Mouse (Mus musculus) liver, embryonic 11.5 days (tissue): ENCODE results near the gene Rsph3b. TPM values are rescaled to one million over a fixed set of nuclear protein-coding genes. Genes with fewer than 3 reads are reported as not detected.
A peak's percentile ranks its signal among the peaks of the same experiment; 100 is the strongest.
"Not testable (repeated sequence)": the region's sequence is repeated elsewhere in the genome, so short reads cannot be mapped to it uniquely, and the experiment has no call there.

ENCODE experiments used
- ATAC-seq: fragments of 200-750 bp; cut with Nextera tagmentation; replicated peaks from 2 replicates; pipeline ENCODE4 v1.8.0; 2017; ENCODE audit warnings: moderate number of reproducible peaks, mild to moderate bottlenecking, moderate TSS enrichment, moderate library complexity; ENCODE audit not compliant: low FRiP score
- DNase-seq: peaks from one replicate; pipeline ENCODE4 v3.0.0-alpha.2; 2017; ENCODE audit warnings: low spot score
- H3K27ac ChIP-seq: fragments of 300-500 bp; sonication (generic); 2 replicates; pipeline ENCODE4 v1.5.1; 2014; ENCODE audit warnings: mild to moderate bottlenecking, low read depth, low read length, control low read depth
- H3K27me3 ChIP-seq: fragments of 300-500 bp; sonication (generic); replicated peaks from 2 replicates; pipeline ENCODE4 v1.6.1; 2014; ENCODE audit warnings: low read length, mixed read lengths; ENCODE audit not compliant: control insufficient read depth, insufficient read depth
- H3K36me3 ChIP-seq: fragments of 300-500 bp; sonication (generic); 2 replicates; pipeline ENCODE4 v1.6.1; 2014; ENCODE audit warnings: mild to moderate bottlenecking, low read length, moderate library complexity, mixed read lengths; ENCODE audit not compliant: control insufficient read depth, insufficient read depth
- H3K4me1 ChIP-seq: fragments of 300-500 bp; sonication (generic); replicated peaks from 2 replicates; pipeline ENCODE4 v1.6.1; 2014; ENCODE audit warnings: low read length, mixed read lengths; ENCODE audit not compliant: control insufficient read depth, insufficient read depth
- H3K4me2 ChIP-seq: fragments of 300-500 bp; sonication (generic); 2 replicates; pipeline ENCODE4 v1.6.1; 2014; ENCODE audit warnings: mild to moderate bottlenecking, control low read depth, moderate library complexity
- H3K4me3 ChIP-seq: fragments of 300-500 bp; sonication (generic); 2 replicates; pipeline ENCODE4 v1.5.1; 2014; ENCODE audit warnings: low read depth, low read length, control low read depth
- H3K9ac ChIP-seq: fragments of 300-500 bp; sonication (generic); 2 replicates; pipeline ENCODE4 v1.6.1; 2014; ENCODE audit warnings: low read depth, low read length, control low read depth
- H3K9me3 ChIP-seq: fragments of 300-500 bp; sonication (generic); 2 replicates; pipeline ENCODE4 v1.6.1; 2016; ENCODE audit warnings: low read length, inconsistent platforms, mixed read lengths; ENCODE audit not compliant: control insufficient read depth
- WGBS: fragments of 180-500 bp; shearing (Covaris S2); extraction: QIAGEN DNeasy Blood & Tissue Kit; methylation state at CpG from one replicate; pipeline ENCODE4 v1.1.7; 2014; 5-methylcytosine and 5-hydroxymethylcytosine counted together
- polyA plus RNA-seq: library from polyadenylated mRNA; unstranded; fragments of >200 nt; fragmentation: Nextera tagmentation; extraction: Ambion mirVana; gene quantifications from 2 replicates; pipeline ENCODE4 v1.2.1, GENCODE M21; 2014

Rsph3b gene
- polyA plus RNA-seq, 1 experiment from 2014 or later, result 28.1 TPM

DNA sequence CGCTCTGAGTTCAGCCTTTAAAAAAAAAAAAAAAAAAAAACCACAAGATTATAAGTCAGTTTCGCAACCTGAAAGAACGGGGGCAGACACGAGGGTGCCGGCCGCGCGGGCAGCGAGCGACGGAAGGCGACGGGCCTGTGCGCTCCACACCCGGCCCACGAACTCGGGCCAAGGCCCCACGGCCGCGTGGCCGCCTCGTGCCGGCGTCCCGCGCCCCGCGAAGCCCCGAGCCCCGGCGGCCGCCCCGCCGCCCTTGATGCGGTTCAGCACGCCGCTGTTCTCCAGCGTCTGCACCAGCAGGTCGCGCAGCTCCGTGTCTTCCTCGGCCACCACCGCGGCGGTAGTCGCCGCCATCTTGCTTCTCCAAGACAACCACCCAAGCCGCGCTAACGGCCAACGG is 12.3 kb upstream of the Rsph3b start, which contains the start of gene Tagap1:
Tagap1 (minus strand) TSS at position 381 of the 400 bp plus-strand sequence.
- not testable (repeated sequence) for H3K27ac ChIP-seq, H3K27me3 ChIP-seq, H3K36me3 ChIP-seq, H3K4me1 ChIP-seq, H3K9me3 ChIP-seq
- Histone ChIP-seq H3K4me3 (peak within 1 kb of the TSS; percentile 54), H3K9ac (peak within 1 kb of the TSS; percentile 72), H3K4me2 (peak within 1 kb of the TSS; percentile 53)
- under 1% methylated on average over 42 of the region's 51 CpGs for WGBS
- DNase-seq (peak; percentile 33), ATAC-seq (peak; percentile 33)

DNA sequence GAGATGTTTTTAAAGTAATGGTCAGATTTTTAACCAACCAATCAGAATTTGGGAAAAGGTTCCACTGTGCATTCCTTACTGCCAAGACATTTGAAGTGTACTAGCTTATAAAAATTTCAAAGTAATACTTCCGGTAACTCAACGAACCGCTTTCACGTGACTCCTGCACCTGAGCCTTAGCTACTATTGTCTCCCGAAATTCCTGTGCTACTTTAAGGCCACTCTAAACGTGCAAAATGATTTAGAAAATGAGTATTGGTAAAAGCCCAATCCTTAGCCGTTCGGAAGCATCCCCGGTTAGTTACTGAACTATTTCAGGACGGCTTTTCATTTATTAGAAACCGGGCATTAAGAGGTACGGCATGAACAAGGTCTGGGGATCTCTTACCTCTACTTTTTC is 11.9 kb upstream of the Rsph3b start:
- not testable (repeated sequence) for H3K27ac ChIP-seq, H3K4me1 ChIP-seq, H3K9me3 ChIP-seq, H3K36me3 ChIP-seq, H3K27me3 ChIP-seq, DNase-seq, ATAC-seq
- Histone ChIP-seq H3K4me3 (peak overlapping the region; percentile 54), H3K9ac (peak overlapping the region; percentile 72), H3K4me2 (peak overlapping the region; percentile 53)
- under 1% methylated on average over 11 of the region's 12 CpGs for WGBS

DNA sequence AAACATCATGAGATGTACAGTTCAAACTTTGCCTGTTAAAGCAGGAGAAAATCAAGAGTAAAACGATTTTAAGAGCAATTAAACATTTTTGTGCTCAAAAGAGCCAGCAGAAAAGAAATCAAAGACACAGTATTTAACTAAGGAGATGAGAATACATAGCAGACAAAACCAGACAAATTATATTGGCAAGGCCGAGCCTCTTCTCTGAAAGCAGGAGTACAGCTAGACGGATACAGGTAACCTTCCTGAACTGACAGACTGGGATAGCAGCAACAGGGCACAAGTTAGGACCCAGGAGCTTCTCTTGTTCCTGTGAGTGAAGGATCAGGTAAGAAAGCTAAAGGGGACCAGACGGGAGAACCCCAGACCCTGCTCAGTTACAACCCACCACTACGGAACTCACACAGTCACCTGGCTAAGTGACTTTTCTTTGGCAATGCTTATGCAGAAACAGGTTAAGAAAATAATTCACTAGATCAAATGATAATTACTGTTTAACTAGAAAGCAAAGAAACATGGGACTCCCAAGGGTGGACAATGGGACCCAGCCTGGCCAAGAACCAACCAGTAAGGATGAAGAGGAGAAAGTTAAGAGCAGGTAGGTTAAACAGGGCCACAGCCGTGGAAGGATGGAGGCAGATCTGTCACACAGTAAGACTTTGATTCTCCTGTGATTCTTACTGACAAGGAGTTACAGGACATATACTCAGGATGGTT is 11.2 kb upstream of the Rsph3b start:
- not testable (repeated sequence) for H3K36me3 ChIP-seq, DNase-seq, ATAC-seq, H3K27ac ChIP-seq, H3K9me3 ChIP-seq, H3K4me1 ChIP-seq, H3K9ac ChIP-seq, H3K27me3 ChIP-seq
- Histone ChIP-seq H3K4me3 (peak overlapping the region; percentile 54), H3K4me2 (peak overlapping the region; percentile 53)
- WGBS, result 82% methylated on average over 3 of the region's 6 CpGs

DNA sequence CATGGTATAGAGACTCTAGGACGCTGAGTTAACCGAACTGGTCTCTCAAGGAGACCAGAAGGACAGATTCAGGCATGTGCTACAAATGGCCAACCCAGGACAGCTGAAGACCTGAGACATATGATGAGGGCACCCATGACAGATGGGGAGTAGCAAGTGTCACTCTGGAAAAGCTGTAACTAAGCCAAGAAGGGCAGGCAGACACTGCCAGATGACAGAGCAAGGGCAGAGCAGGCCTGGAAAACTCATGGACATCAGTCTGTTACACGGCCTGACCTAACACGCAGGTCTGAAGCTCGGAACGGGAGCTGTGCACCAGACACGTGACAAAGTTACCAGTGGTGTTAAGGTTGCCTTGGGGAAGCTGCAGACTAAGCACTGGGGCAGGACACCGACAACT is 10.4 kb upstream of the Rsph3b start:
- H3K9ac ChIP-seq, H3K4me1 ChIP-seq, H3K4me2 ChIP-seq, H3K4me3 ChIP-seq, H3K36me3 ChIP-seq, H3K9me3 ChIP-seq, H3K27me3 ChIP-seq, DNase-seq, H3K27ac ChIP-seq, ATAC-seq: not testable (repeated sequence)
- 91% methylated on average over 5 of the region's 8 CpGs for WGBS

DNA sequence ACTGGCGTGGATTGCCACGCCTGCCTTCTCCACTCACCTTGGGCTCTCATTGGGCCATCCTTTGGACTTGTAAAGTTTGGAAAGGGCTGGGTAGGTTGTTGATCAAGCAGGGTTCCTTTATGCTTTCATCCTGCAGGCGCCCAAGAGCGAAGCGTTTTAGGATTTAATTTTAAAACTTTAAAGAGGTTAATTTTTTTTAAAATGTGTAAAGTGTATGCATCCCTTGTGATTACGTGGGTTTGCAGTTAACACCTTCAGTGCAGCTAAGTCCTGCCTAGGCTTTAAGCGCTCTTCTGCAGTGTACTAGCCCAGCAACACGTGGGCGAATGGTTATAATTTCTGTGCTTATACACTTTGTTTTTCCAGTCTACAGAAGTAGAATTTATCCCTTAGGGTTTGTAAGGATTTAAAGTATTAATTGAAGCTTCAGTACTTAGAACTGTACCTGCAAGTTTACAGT is 317 bp upstream of the Rsph3b start:
- not testable (repeated sequence) for DNase-seq, H3K4me1 ChIP-seq, H3K36me3 ChIP-seq, H3K27me3 ChIP-seq, H3K9me3 ChIP-seq
- 0 out of 2 replicates have a peak overlapping the region, but pooled peaks have one; percentile 26 for H3K27ac ChIP-seq
- WGBS, result 11% methylated on average over 9 of the region's 9 CpGs
- H3K4me2 ChIP-seq, result peak overlapping the region; percentile 70
- ATAC-seq, result peak; percentile 24; the same call in 1 of the 2 replicates
- peak overlapping the region; percentile 69 for H3K9ac ChIP-seq
- peak overlapping the region; percentile 64 for H3K4me3 ChIP-seq

DNA sequence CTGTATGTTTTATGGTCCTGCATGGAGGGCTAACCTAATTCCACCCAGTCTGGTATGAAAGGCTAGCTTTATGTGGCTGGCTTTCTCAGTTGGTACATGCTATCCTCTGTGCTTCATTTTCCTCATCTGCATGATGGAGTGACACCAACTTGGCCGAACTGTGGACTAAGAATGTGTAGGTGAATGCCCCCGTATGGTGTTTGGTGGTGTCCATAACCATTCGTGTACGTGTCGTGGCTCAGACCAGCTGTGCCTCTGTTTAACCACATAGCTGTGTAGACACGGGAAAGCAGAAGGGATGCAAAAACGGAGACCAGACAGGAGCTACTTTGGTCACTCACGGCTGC is 872 bp downstream of the Rsph3b start:
- not testable (repeated sequence) for ATAC-seq, H3K27ac ChIP-seq, H3K4me1 ChIP-seq, H3K27me3 ChIP-seq, H3K9ac ChIP-seq, DNase-seq, H3K36me3 ChIP-seq, H3K9me3 ChIP-seq
- no CpG with 5 or more reads among the region's 8 CpGs for WGBS
- peak overlapping the region; percentile 70 for H3K4me2 ChIP-seq
- peak overlapping the region; percentile 64 for H3K4me3 ChIP-seq

DNA sequence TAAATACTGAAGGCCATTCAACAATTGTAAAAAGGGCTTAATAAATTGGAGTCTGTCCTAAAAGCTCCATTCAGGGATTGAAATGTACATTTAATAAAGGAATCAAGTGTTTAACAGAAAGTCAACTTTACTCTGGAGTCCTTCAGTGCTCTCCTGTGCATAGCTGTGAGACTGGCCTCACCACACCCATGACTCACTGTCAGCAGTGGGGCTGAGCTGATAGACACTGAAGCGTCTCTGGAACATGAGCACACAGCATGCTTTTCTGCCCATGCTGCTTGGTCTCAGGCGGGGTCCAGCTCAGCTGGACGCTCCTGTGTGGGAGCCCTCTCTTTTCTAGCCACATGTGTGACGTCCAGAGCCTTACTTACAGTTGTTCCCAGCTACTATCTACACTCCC is 5.9 kb downstream of the Rsph3b start:
- H3K4me1 ChIP-seq, H3K9ac ChIP-seq, H3K36me3 ChIP-seq, H3K27ac ChIP-seq, H3K4me3 ChIP-seq, H3K4me2 ChIP-seq, H3K27me3 ChIP-seq, DNase-seq, H3K9me3 ChIP-seq, ATAC-seq: not testable (repeated sequence)
- WGBS, result no CpG with 5 or more reads among the region's 4 CpGs

DNA sequence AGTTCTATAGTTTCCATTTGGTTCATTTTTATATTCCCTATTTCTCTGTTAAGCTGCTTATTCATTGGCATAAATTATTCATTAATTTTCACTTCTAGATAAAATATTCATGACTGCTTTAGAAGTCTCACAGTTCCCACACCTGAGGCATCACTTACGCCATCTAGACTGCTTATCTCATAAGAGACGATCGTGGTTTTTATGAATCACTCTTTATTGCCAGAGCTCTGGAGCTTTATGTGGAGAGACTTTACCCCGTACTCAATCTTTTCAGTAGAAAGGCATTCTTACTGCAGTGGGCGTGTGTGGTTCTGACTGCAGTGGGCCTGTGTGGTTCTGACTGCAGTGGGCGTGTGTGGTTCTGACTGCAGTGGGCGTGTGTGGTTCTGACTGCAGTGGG is 16.9 kb downstream of the Rsph3b start:
- WGBS, result 87% methylated on average over 6 of the region's 7 CpGs
- not testable (repeated sequence) for H3K36me3 ChIP-seq, H3K4me3 ChIP-seq, H3K27me3 ChIP-seq, H3K9me3 ChIP-seq, H3K9ac ChIP-seq, DNase-seq, H3K4me1 ChIP-seq, ATAC-seq, H3K4me2 ChIP-seq, H3K27ac ChIP-seq

DNA sequence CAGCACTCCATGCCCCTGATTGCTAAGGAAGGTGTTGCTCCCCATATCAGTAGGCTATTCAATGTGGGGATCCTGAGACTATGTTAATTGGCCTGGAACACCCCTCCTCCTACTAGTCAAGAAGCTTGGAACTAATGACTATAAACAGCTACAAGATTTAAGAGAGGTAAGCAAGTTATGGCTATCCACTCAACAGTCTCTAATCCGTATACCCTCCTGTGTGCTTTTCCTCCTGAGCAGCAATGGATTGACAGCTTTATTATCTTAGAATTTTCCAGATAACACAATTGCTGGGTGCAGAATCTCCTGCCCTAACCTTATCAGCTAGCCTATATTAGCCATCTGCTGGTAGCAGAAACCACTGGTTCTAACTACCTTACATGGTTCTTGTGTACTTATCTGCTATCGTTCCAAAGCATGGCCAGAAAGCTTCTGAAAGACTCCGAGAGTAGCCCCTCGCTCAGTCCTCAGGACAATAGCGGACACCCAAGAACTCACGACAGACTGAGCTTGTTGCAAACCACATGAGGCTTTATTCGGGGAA is 28.1 kb downstream of the Rsph3b start:
- not testable (repeated sequence) for H3K36me3 ChIP-seq, H3K27me3 ChIP-seq, DNase-seq, H3K27ac ChIP-seq, H3K4me1 ChIP-seq, H3K9me3 ChIP-seq, H3K9ac ChIP-seq, H3K4me3 ChIP-seq, H3K4me2 ChIP-seq
- peak; percentile 39; the same call in 1 of the 2 replicates for ATAC-seq
- 81% methylated on average over 7 of the region's 7 CpGs for WGBS
